Mouse (Mus musculus): ENCODE data around the gene Car1. TPM values are rescaled to one million over a fixed set of nuclear protein-coding genes. Genes with fewer than 3 reads are reported as not detected.

Gene Car1
- polyA plus RNA-seq (2012; rRNA removed) = 0.08 and 0.33 TPM in 2 replicates

GRCm38 (mm10) chr3:14808211-14808610 lies at the start of gene Car1:
Gene Car1 (minus strand): TSS chr3:14808368.
- Histone ChIP-seq H3K4me3 (ENCODE audit: insufficient read depth, low read length) (no peak within 1 kb of the TSS), H3K4me1 (ENCODE audit: control insufficient read depth, insufficient read depth, low read length) (no peaks in the 10 kb centered on the region), H3K27ac (ENCODE audit: insufficient read depth, low read length) (no peak within 1 kb of the TSS)
- no peak for TF ChIP-seq POLR2A (IDR thresholded peaks at IDR 0.05; ENCODE audit: extremely low read depth, insufficient read depth, low read length)
- no peak for TF ChIP-seq CTCF (IDR thresholded peaks at IDR 0.05; ENCODE audit: extremely low read depth, insufficient read depth, low read length)

GRCm38 (mm10) chr3:14857874-14858273 lies 49.7 kb upstream of the Car1 start:
- no peaks in the 10 kb centered on the region for H3K4me1 ChIP-seq (ENCODE audit: control insufficient read depth, insufficient read depth, low read length)
- no peak overlapping the region for H3K27ac ChIP-seq (ENCODE audit: insufficient read depth, low read length)
- no peak overlapping the region for H3K4me3 ChIP-seq (ENCODE audit: insufficient read depth, low read length)
- no peak for TF ChIP-seq POLR2A (IDR thresholded peaks at IDR 0.05; ENCODE audit: extremely low read depth, insufficient read depth, low read length)
- TF ChIP-seq CTCF (IDR thresholded peaks at IDR 0.05; ENCODE audit: extremely low read depth, insufficient read depth, low read length) = no peak

- no peak for TF ChIP-seq POLR2A (IDR thresholded peaks at IDR 0.05; ENCODE audit: extremely low read depth, insufficient read depth, low read length)
- TF ChIP-seq CTCF (IDR thresholded peaks at IDR 0.05; ENCODE audit: extremely low read depth, insufficient read depth, low read length) = no peak
- Histone ChIP-seq H3K27ac (ENCODE audit: insufficient read depth, low read length) (no peak overlapping the region), H3K4me3 (ENCODE audit: insufficient read depth, low read length) (no peak overlapping the region), H3K4me1 (ENCODE audit: control insufficient read depth, insufficient read depth, low read length) (no peaks in the 10 kb centered on the region)
These were observed 46.3 kb upstream of the Car1 start for GRCm38 (mm10) chr3:14854446-14854845.

GRCm38 (mm10) chr3:14853966-14854365 lies 45.8 kb upstream of the Car1 start:
- H3K27ac ChIP-seq (ENCODE audit: insufficient read depth, low read length) = no peak overlapping the region
- no peak for TF ChIP-seq CTCF (IDR thresholded peaks at IDR 0.05; ENCODE audit: extremely low read depth, insufficient read depth, low read length)
- no peak for TF ChIP-seq POLR2A (IDR thresholded peaks at IDR 0.05; ENCODE audit: extremely low read depth, insufficient read depth, low read length)

GRCm38 (mm10) chr3:14848587-14849254 lies 40.6 kb upstream of the Car1 start:
- Histone ChIP-seq H3K4me1 (ENCODE audit: control insufficient read depth, insufficient read depth, low read length) (no peaks in the 10 kb centered on the region), H3K27ac (ENCODE audit: insufficient read depth, low read length) (no peak overlapping the region), H3K4me3 (ENCODE audit: insufficient read depth, low read length) (no peak overlapping the region)
- TF ChIP-seq CTCF (IDR thresholded peaks at IDR 0.05; ENCODE audit: extremely low read depth, insufficient read depth, low read length) (no peak), POLR2A (IDR thresholded peaks at IDR 0.05; ENCODE audit: extremely low read depth, insufficient read depth, low read length) (no peak)

More at GRCm38 (mm10) chr3:14853966-14854365, 45.8 kb upstream of the Car1 start:
- Histone ChIP-seq H3K4me3 (ENCODE audit: insufficient read depth, low read length) (no peak overlapping the region), H3K4me1 (ENCODE audit: control insufficient read depth, insufficient read depth, low read length) (no peaks in the 10 kb centered on the region)

- H3K4me3 ChIP-seq (ENCODE audit: insufficient read depth, low read length) = no peak overlapping the region
- H3K4me1 ChIP-seq (ENCODE audit: control insufficient read depth, insufficient read depth, low read length) = no peaks in the 10 kb centered on the region
- no peak overlapping the region for H3K27ac ChIP-seq (ENCODE audit: insufficient read depth, low read length)
- no peak for TF ChIP-seq POLR2A (IDR thresholded peaks at IDR 0.05; ENCODE audit: extremely low read depth, insufficient read depth, low read length)
- TF ChIP-seq CTCF (IDR thresholded peaks at IDR 0.05; ENCODE audit: extremely low read depth, insufficient read depth, low read length) = no peak
These were observed 31.4 kb upstream of the Car1 start for GRCm38 (mm10) chr3:14839466-14840118.

- Histone ChIP-seq H3K4me1 (ENCODE audit: control insufficient read depth, insufficient read depth, low read length) (no peaks in the 10 kb centered on the region), H3K27ac (ENCODE audit: insufficient read depth, low read length) (no peak overlapping the region), H3K4me3 (ENCODE audit: insufficient read depth, low read length) (no peak overlapping the region)
- TF ChIP-seq CTCF (IDR thresholded peaks at IDR 0.05; ENCODE audit: extremely low read depth, insufficient read depth, low read length) (no peak), POLR2A (IDR thresholded peaks at IDR 0.05; ENCODE audit: extremely low read depth, insufficient read depth, low read length) (no peak)
These were observed 30.8 kb upstream of the Car1 start for GRCm38 (mm10) chr3:14838936-14839335.

- no peaks in the 10 kb centered on the region for H3K4me1 ChIP-seq (ENCODE audit: control insufficient read depth, insufficient read depth, low read length)
- TF ChIP-seq POLR2A (IDR thresholded peaks at IDR 0.05; ENCODE audit: extremely low read depth, insufficient read depth, low read length) = no peak
- TF ChIP-seq CTCF (IDR thresholded peaks at IDR 0.05; ENCODE audit: extremely low read depth, insufficient read depth, low read length) = no peak
- H3K27ac ChIP-seq (ENCODE audit: insufficient read depth, low read length) = no peak overlapping the region
- H3K4me3 ChIP-seq (ENCODE audit: insufficient read depth, low read length) = no peak overlapping the region
These were observed 24.6 kb upstream of the Car1 start for GRCm38 (mm10) chr3:14832766-14833165.

GRCm38 (mm10) chr3:14831219-14831835 lies 23.2 kb upstream of the Car1 start:
- Histone ChIP-seq H3K4me3 (ENCODE audit: insufficient read depth, low read length) (no peak overlapping the region), H3K4me1 (ENCODE audit: control insufficient read depth, insufficient read depth, low read length) (no peaks in the 10 kb centered on the region), H3K27ac (ENCODE audit: insufficient read depth, low read length) (no peak overlapping the region)
- TF ChIP-seq POLR2A (IDR thresholded peaks at IDR 0.05; ENCODE audit: extremely low read depth, insufficient read depth, low read length) (no peak), CTCF (IDR thresholded peaks at IDR 0.05; ENCODE audit: extremely low read depth, insufficient read depth, low read length) (no peak)

Data from cortical plate, adult 2 months (tissue).